15 mouse cellular contexts compared by ENCODE assay signal in the genomic region with DNA sequence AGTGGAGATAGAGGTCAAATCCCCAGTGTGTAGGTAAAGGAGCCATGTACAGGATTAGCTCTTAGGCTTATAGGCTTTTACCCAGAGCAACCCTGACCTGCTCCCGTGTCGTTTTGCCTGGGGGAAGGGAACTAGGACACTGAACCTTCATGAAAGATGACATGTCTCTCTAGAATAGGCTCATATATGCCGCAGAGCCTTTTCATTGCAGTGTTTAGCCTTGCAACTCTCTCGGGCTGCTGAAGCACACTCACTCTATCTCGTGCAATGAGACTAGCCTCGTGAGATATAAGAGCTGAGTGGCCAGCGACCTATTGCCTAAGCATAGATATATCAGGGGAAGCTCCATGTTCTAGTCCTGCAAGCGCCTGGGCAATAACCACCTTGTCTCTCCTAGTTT. TPM values are rescaled to one million over a fixed set of nuclear protein-coding genes. Genes with fewer than 3 reads are reported as not detected.
DNase-seq lines count a peak whose midpoint lies in the region; ATAC-seq and TF ChIP-seq lines count a peak whose summit lies in the region.
"Not testable (repeated sequence)": the region's sequence is repeated elsewhere in the genome, so short reads cannot be mapped to it uniquely, and the experiment has no call there.
"Had no signal": no experiment of that assay in that cellular context is flagged by ENCODE, and none has a peak within 500 bp of the region (broad histone marks: within the 10 kb centered on the region; RNA-seq: fewer than 3 reads in every experiment).

No protein-coding gene starts in this region.

- H3K27ac ChIP-seq in brown adipose tissue, adult 24 weeks (replicated peaks; ENCODE audit: low read depth, low read length) = peak overlapping the region; percentile 87
- H3K27ac ChIP-seq in forebrain, embryonic 10.5 days = peak overlapping the region; percentile 85
- peak overlapping the region; percentile 90 for H3K27ac ChIP-seq in heart, embryonic 12.5 days (ENCODE audit: poor library complexity, severe bottlenecking)
- H3K27ac ChIP-seq in hindbrain, embryonic 16.5 days (ENCODE audit: low read depth, low read length) = peak overlapping the region; percentile 66; the same call in 1 of the 2 replicates
- peak overlapping the region; percentile 80; the same call in 1 of the 2 replicates for H3K27ac ChIP-seq in limb, embryonic 12.5 days
- H3K27ac ChIP-seq in liver, postnatal 0 days (ENCODE audit: low read depth) = peak overlapping the region; percentile 92
- H3K27ac ChIP-seq in midbrain, postnatal 0 days (ENCODE audit: low read depth, low read length) = peak overlapping the region; percentile 59; the same call in 1 of the 2 replicates
- H3K27ac ChIP-seq in testis, adult 2 months (ENCODE audit: control insufficient read depth, insufficient read depth, low read depth, low read length) = peak overlapping the region; percentile 53; the same call in 1 of the 2 replicates

- not testable (repeated sequence) for H3K4me1 ChIP-seq in brown adipose tissue, adult 24 weeks (ENCODE audit: control insufficient read depth, insufficient read depth, insufficient read length, low read length); hindbrain, embryonic 16.5 days (ENCODE audit: control insufficient read depth, insufficient read depth, low read depth, low read length); limb, embryonic 12.5 days (replicated peaks); liver, postnatal 0 days (ENCODE audit: insufficient read depth); midbrain, postnatal 0 days (ENCODE audit: insufficient read depth, low read length); testis, adult 2 months (ENCODE audit: control insufficient read depth, insufficient read depth, low read length)
- peaks cover 19% of the 10 kb centered on the region for H3K4me1 ChIP-seq in forebrain, embryonic 10.5 days
- H3K4me1 ChIP-seq in heart, embryonic 12.5 days (replicated peaks) = peaks cover 14% of the 10 kb centered on the region

- not testable (repeated sequence) for H3K36me3 ChIP-seq in forebrain, embryonic 10.5 days (replicated peaks); heart, embryonic 12.5 days; hindbrain, embryonic 16.5 days (ENCODE audit: control insufficient read depth, insufficient read depth, low read length); limb, embryonic 12.5 days; liver, postnatal 0 days (replicated peaks; ENCODE audit: insufficient read depth, low read length); midbrain, postnatal 0 days (ENCODE audit: insufficient read depth, low read length); testis, adult 2 months (ENCODE audit: control insufficient read depth, insufficient read depth, low read length)

- H3K9me3 ChIP-seq in forebrain, embryonic 10.5 days; heart, embryonic 12.5 days (replicated peaks); hindbrain, embryonic 16.5 days (ENCODE audit: control insufficient read depth, low read length); limb, embryonic 12.5 days; liver, postnatal 0 days (ENCODE audit: low read length); midbrain, postnatal 0 days (ENCODE audit: low read length): not testable (repeated sequence)

- not testable (repeated sequence) for H3K4me3 ChIP-seq in brown adipose tissue, adult 24 weeks (ENCODE audit: insufficient read depth, low read depth, low read length); heart, embryonic 12.5 days; hindbrain, embryonic 16.5 days (ENCODE audit: low read length); limb, embryonic 12.5 days (replicated peaks); liver, postnatal 0 days (ENCODE audit: low read depth, low read length); midbrain, postnatal 0 days (ENCODE audit: low read depth, low read length); testis, adult 2 months (ENCODE audit: control insufficient read depth, low read depth, low read length)
- H3K4me3 ChIP-seq in forebrain, embryonic 10.5 days = peak overlapping the region; percentile 14; the same call in 1 of the 2 replicates

- not testable (repeated sequence) for H3K9ac ChIP-seq in heart, embryonic 12.5 days; hindbrain, embryonic 16.5 days (ENCODE audit: low read depth, low read length); limb, embryonic 12.5 days (replicated peaks); liver, postnatal 0 days (replicated peaks); midbrain, postnatal 0 days (replicated peaks; ENCODE audit: low read length, poor library complexity, severe bottlenecking)

- TF ChIP-seq CTCF in liver, postnatal 0 days (IDR thresholded peaks at IDR 0.05; ENCODE audit: low read depth); midbrain, postnatal 0 days (IDR thresholded peaks at IDR 0.05); testis, adult 2 months (IDR thresholded peaks at IDR 0.05; ENCODE audit: control insufficient read depth, insufficient read depth, insufficient replicate concordance, low read depth, low read length): not testable (repeated sequence)

- TF ChIP-seq POLR2A in testis, adult 2 months (IDR thresholded peaks at IDR 0.05; ENCODE audit: control insufficient read depth, low read depth, low read length) = not testable (repeated sequence)

- ATAC-seq in heart, embryonic 12.5 days (ENCODE audit: insufficient number of reproducible peaks, low FRiP score); hindbrain, embryonic 16.5 days; limb, embryonic 12.5 days (ENCODE audit: insufficient number of reproducible peaks, insufficient read depth, low FRiP score, low TSS enrichment, low read depth); liver, postnatal 0 days; midbrain, postnatal 0 days (ENCODE audit: low FRiP score): not testable (repeated sequence)

- not testable (repeated sequence) for DNase-seq in forebrain, embryonic 10.5 days (ENCODE audit: extremely low spot score, low spot score); liver, postnatal 0 days; midbrain, postnatal 0 days (ENCODE audit: low spot score)

- not testable (repeated sequence) for H3K4me2 ChIP-seq in heart, embryonic 12.5 days; hindbrain, embryonic 16.5 days (ENCODE audit: low read length); liver, postnatal 0 days (ENCODE audit: low read depth, low read length); midbrain, postnatal 0 days (ENCODE audit: low read depth, low read length, poor library complexity, severe bottlenecking)
- 0 out of 2 replicates have a peak overlapping the region, but pooled peaks have one; percentile 26 for H3K4me2 ChIP-seq in limb, embryonic 12.5 days

- 57% methylated on average over 6 of the region's 8 CpGs for WGBS in forebrain, embryonic 10.5 days
- 57% methylated on average over 7 of the region's 8 CpGs for WGBS in heart, embryonic 12.5 days
- WGBS in hindbrain, embryonic 16.5 days = 13% methylated on average over 2 of the region's 8 CpGs
- WGBS in limb, embryonic 12.5 days = 71% methylated on average over 7 of the region's 8 CpGs
- WGBS in liver, postnatal 0 days (ENCODE audit: insufficient replicate concordance) = 43% methylated on average over 3 of the region's 8 CpGs
- 14% methylated on average over 5 of the region's 8 CpGs for WGBS in midbrain, postnatal 0 days

- not testable (repeated sequence) for TF ChIP-seq EP300 in liver, postnatal 0 days (IDR thresholded peaks at IDR 0.05; ENCODE audit: low read depth)

- H3K27me3 ChIP-seq in forebrain, embryonic 10.5 days (ENCODE audit: poor library complexity, severe bottlenecking); heart, embryonic 12.5 days (replicated peaks); hindbrain, embryonic 16.5 days (replicated peaks; ENCODE audit: control insufficient read depth, insufficient read depth, low read length); limb, embryonic 12.5 days; liver, postnatal 0 days (ENCODE audit: insufficient read depth, low read length); midbrain, postnatal 0 days (ENCODE audit: insufficient read depth, low read length); testis, adult 2 months (ENCODE audit: control insufficient read depth, insufficient read depth, low read length): not testable (repeated sequence)

RNA-seq across cellular contexts. Expression of a gene that starts 35.3 kb away (rescaled TPM):
- 5.4 and 8.2 TPM in 2 replicates for polyA plus RNA-seq in brown adipose tissue, adult 24 weeks (2012; ENCODE audit: insufficient read depth, insufficient read length, missing spikeins)
- 1.6 and 1.8 TPM in 2 replicates for polyA plus RNA-seq in forebrain, embryonic 10.5 days (2016; fragmentation: Nextera tagmentation; extraction: Ambion mirVana)
- 7.9 and 9.2 TPM in 2 replicates for polyA plus RNA-seq in heart, embryonic 12.5 days (2016; fragmentation: Nextera tagmentation; extraction: Ambion mirVana)
- 3.3 and 3.5 TPM in 2 replicates for polyA plus RNA-seq in hindbrain, embryonic 16.5 days (2015; fragmentation: Nextera tagmentation; extraction: Ambion mirVana)
- 7.8 and 8.5 TPM in 2 replicates for polyA plus RNA-seq in limb, embryonic 12.5 days (2016; fragmentation: Nextera tagmentation; extraction: Ambion mirVana)
- polyA plus RNA-seq in liver, postnatal 0 days (2015; fragmentation: Nextera tagmentation; extraction: Ambion mirVana) = 19.2 and 21.8 TPM in 2 replicates
- 2.0 and 2.1 TPM in 2 replicates for total RNA-seq in midbrain, postnatal 0 days (2014; rRNA removed)
- 2.0 and 2.7 TPM in 2 replicates for polyA plus RNA-seq in midbrain, postnatal 0 days (2015; fragmentation: Nextera tagmentation; extraction: Ambion mirVana)
- polyA plus RNA-seq in testis, adult 2 months (2012; rRNA removed) = 7.8 and 9.0 TPM in 2 replicates
- polyA plus RNA-seq: activated CD4-positive, CD25-positive, alpha-beta regulatory T cell, adult 4 months had no signal

RNA-seq across cellular contexts. Expression of a gene that starts 37.5 kb away (rescaled TPM):
- polyA plus RNA-seq in brown adipose tissue, adult 24 weeks (2012; ENCODE audit: insufficient read depth, insufficient read length, missing spikeins) = not detected in 2 replicates
- 0.20 TPM in 1 of 2 replicates, not detected in the other for polyA plus RNA-seq in forebrain, embryonic 10.5 days (2016; fragmentation: Nextera tagmentation; extraction: Ambion mirVana)
- 0.72 and 0.87 TPM in 2 replicates for polyA plus RNA-seq in heart, embryonic 12.5 days (2016; fragmentation: Nextera tagmentation; extraction: Ambion mirVana)
- not detected in 2 replicates for polyA plus RNA-seq in hindbrain, embryonic 16.5 days (2015; fragmentation: Nextera tagmentation; extraction: Ambion mirVana)
- not detected in 2 replicates for polyA plus RNA-seq in limb, embryonic 12.5 days (2016; fragmentation: Nextera tagmentation; extraction: Ambion mirVana)
- polyA plus RNA-seq in liver, postnatal 0 days (2015; fragmentation: Nextera tagmentation; extraction: Ambion mirVana) = not detected in 2 replicates
- total RNA-seq in midbrain, postnatal 0 days (2014; rRNA removed) = not detected in 2 replicates
- not detected in 2 replicates for polyA plus RNA-seq in midbrain, postnatal 0 days (2015; fragmentation: Nextera tagmentation; extraction: Ambion mirVana)
- 4.7 and 5.5 TPM in 2 replicates for polyA plus RNA-seq in testis, adult 2 months (2012; rRNA removed)
- total RNA-seq: adrenal gland, postnatal 4 days; gastrocnemius, postnatal 25 days; heart, postnatal 36 days; layer of hippocampus, adult 8-10 months; left cerebral cortex, postnatal 10 days had no signal
- polyA plus RNA-seq: C2C12 had no signal
